Mouse (Mus musculus) bone marrow macrophage, adult 2 months (primary cell): Measurements from ENCODE around the gene Pitpnc1. TPM values are rescaled to one million over a fixed set of nuclear protein-coding genes. Genes with fewer than 3 reads are reported as not detected.

ENCODE experiments used
- H3K27ac ChIP-seq: 2 replicates; pipeline ENCODE4 v1.5.1; 2012; ENCODE audit warnings: low read depth, low read length; ENCODE audit not compliant: insufficient read depth
- H3K4me1 ChIP-seq: 2 replicates; pipeline ENCODE4 v1.6.1; 2012; ENCODE audit warnings: low read length; ENCODE audit not compliant: control insufficient read depth, insufficient read depth
- H3K4me3 ChIP-seq: 2 replicates; pipeline ENCODE4 v1.5.1; 2012; ENCODE audit warnings: mild to moderate bottlenecking, low read length, moderate library complexity; ENCODE audit not compliant: insufficient read depth
- CTCF ChIP-seq: IDR thresholded peaks from 2 replicates; pipeline ENCODE4 v1.5.1; 2012; ENCODE audit warnings: low read depth, mild to moderate bottlenecking, low read length, moderate library complexity
- POLR2A ChIP-seq: IDR thresholded peaks from 2 replicates; pipeline ENCODE4 v1.6.1; 2012; ENCODE audit warnings: mild to moderate bottlenecking, low read depth, low read length, borderline replicate concordance
- polyA plus RNA-seq: library from polyadenylated mRNA; stranded (reverse); fragments of >200 nt; gene quantifications from 2 replicates; pipeline ENCODE4 v1.2.4, GENCODE M21; 2012; ENCODE audit not compliant: missing spikeins, insufficient read depth, insufficient read length

Gene Pitpnc1
- polyA plus RNA-seq, 1 experiment = 14.6 TPM

DNA sequence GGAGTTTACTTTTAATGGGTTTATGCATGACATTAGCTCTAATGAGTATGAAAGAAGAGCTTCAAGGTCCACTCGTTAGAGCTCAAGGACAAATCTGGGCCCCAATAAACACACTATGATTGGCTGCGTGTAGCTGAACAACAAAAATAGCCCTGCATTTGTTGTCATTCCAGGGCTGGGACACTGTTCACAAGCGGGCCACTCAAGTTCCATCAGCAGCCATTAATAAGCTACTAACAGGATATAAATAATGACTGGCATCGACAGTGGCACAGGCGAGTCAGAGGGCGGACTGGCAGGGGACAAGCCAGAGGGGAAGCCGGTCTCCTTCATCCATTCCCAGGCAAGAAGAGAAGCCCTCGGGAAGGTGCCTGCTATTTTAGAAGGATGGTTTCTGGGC, 219.6 kb downstream of the Pitpnc1 start:
- TF ChIP-seq CTCF = no peak
- TF ChIP-seq POLR2A = no peak
- H3K4me3 ChIP-seq = no peak overlapping the region
- H3K27ac ChIP-seq = no peak overlapping the region
- H3K4me1 ChIP-seq = no peaks in the 10 kb centered on the region

- H3K4me1 ChIP-seq = no peaks in the 10 kb centered on the region
- no peak overlapping the region for H3K27ac ChIP-seq
- TF ChIP-seq CTCF (no peak), POLR2A (no peak)
- no peak overlapping the region for H3K4me3 ChIP-seq
Observed at GRCm38 (mm10) chr11:107248753-107249152, 221.7 kb downstream of the Pitpnc1 start.

DNA sequence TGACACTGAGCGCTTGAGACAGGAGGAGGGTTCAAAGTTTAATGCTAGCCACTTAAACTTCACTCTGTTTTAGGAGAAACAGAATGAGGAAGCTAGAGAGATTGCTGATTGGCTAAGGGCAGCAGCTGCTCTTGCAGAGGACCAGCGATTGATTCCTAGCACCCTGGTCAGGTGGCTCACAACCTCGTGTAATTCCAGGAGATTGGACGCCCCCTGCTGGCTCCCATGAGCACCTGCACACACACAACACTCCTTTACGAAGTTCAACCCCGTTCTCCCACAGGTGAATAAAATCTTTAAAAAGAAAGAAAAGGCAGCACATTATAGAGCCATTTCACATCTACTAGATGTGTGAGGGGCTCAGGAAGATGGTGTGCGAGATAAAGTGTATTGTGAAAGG, 224.8 kb downstream of the Pitpnc1 start:
- Histone ChIP-seq H3K4me1 (peaks cover 6% of the 10 kb centered on the region), H3K27ac (no peak overlapping the region), H3K4me3 (no peak overlapping the region)
- TF ChIP-seq CTCF (no peak), POLR2A (no peak)

DNA sequence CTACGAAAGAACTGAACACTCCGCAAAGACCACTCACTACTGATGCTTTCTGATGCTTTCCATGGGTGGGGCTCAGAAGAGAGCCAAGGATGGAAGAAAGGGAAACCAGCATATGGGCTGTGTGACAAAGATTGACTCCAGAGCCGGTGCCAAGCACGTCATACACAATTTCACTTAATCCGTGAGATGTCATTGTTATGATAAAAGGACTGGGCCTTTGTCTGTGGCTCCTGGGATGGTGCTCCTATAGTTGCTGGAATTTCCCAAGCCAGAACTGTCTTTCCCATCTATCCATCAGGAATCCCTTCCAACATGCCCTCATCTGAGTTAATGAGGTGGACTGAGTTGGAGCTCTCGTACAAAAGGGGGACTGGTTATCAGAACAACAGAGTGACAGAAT, 227.4 kb downstream of the Pitpnc1 start:
- H3K27ac ChIP-seq = no peak overlapping the region
- TF ChIP-seq CTCF (no peak), POLR2A (no peak)
- no peak overlapping the region for H3K4me3 ChIP-seq
- H3K4me1 ChIP-seq = peaks cover 6% of the 10 kb centered on the region

- H3K4me3 ChIP-seq = no peak overlapping the region
- TF ChIP-seq POLR2A = no peak
- TF ChIP-seq CTCF = no peak
- H3K4me1 ChIP-seq = peaks cover 6% of the 10 kb centered on the region
- H3K27ac ChIP-seq = no peak overlapping the region
Observed at GRCm38 (mm10) chr11:107241678-107242077, 228.8 kb downstream of the Pitpnc1 start.

GRCm38 (mm10) chr11:107238506-107238905, 232.0 kb downstream of the Pitpnc1 start:
- H3K4me3 ChIP-seq = no peak overlapping the region
- TF ChIP-seq CTCF = no peak
- no peak for TF ChIP-seq POLR2A
- no peak overlapping the region for H3K27ac ChIP-seq

DNA sequence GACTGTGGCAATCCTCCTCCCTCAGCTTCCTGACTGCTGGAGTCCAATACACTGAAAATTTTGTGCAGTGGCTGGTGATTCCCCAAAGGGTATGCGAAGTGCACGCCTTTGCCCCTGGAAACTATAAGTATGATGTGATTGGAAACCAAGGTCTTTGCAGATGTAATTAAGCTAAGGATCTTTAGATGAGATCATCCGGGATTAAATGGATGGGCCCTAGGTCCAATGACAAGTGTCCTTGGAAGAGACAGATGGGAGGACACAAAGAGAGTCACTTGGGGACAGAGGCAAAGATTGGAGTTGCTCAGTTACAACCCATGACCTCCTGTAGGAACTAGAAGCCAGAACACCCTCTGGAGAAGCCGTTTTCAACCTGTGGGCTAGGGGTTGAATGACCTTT, 233.0 kb downstream of the Pitpnc1 start:
- Histone ChIP-seq H3K27ac (no peak overlapping the region), H3K4me3 (no peak overlapping the region), H3K4me1 (peaks cover 6% of the 10 kb centered on the region)
- TF ChIP-seq POLR2A (no peak), CTCF (no peak)

More at GRCm38 (mm10) chr11:107238506-107238905, 232.0 kb downstream of the Pitpnc1 start:
- peaks cover 6% of the 10 kb centered on the region for H3K4me1 ChIP-seq

GRCm38 (mm10) chr11:107233252-107233890, 237.1 kb downstream of the Pitpnc1 start:
- Histone ChIP-seq H3K27ac (no peak overlapping the region), H3K4me1 (no peaks in the 10 kb centered on the region), H3K4me3 (no peak overlapping the region)
- no peak for TF ChIP-seq POLR2A
- no peak for TF ChIP-seq CTCF

DNA sequence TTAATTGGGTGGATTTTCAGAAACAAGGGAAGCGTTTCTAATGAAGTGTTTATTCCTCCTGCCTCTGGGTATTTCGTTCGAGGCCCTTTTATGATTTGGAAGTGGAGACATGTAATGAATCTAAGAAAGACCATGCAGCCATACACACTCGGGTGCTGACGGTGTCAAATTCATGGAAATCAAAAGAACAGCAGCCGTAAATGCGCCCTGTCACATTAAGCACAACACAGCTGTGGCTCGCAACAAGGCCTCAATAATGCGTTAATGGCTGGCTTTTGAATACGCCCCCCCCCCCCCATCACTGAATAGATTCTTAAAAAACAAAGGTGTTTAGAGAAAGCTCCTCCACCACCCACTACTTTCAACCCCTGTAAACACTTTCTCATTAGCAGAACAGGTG, 240.4 kb downstream of the Pitpnc1 start:
- no peak overlapping the region for H3K27ac ChIP-seq
- peaks cover 6% of the 10 kb centered on the region; the same call in 1 of the 2 replicates for H3K4me1 ChIP-seq
- H3K4me3 ChIP-seq = no peak overlapping the region
- TF ChIP-seq CTCF = no peak
- no peak for TF ChIP-seq POLR2A

- peaks cover 6% of the 10 kb centered on the region; the same call in 1 of the 2 replicates for H3K4me1 ChIP-seq
- TF ChIP-seq CTCF (no peak), POLR2A (no peak)
- H3K4me3 ChIP-seq = no peak overlapping the region
- H3K27ac ChIP-seq = no peak overlapping the region
Observed at GRCm38 (mm10) chr11:107226431-107226830, 244.1 kb downstream of the Pitpnc1 start.
